Mouse (Mus musculus): ENCODE data around the gene Il4ra.

The Il4ra gene

GRCm38 (mm10) chr7:125574832-125575231 lies 22.9 kb downstream of the Il4ra start:
- no peak for DNase-seq

- no peak for DNase-seq
Measured at GRCm38 (mm10) chr7:125575738-125576540, 24.0 kb downstream of the Il4ra start.

GRCm38 (mm10) chr7:125576982-125577381 lies 25.1 kb downstream of the Il4ra start:
- no peak for DNase-seq

GRCm38 (mm10) chr7:125577486-125578088 lies 25.7 kb downstream of the Il4ra start:
- no peak for DNase-seq

- no peak for DNase-seq
Measured at GRCm38 (mm10) chr7:125578106-125578505, 26.2 kb downstream of the Il4ra start.

GRCm38 (mm10) chr7:125579545-125580219 lies 27.8 kb downstream of the Il4ra start:
- DNase-seq = no peak

- no peak for DNase-seq
Measured at GRCm38 (mm10) chr7:125580220-125580549, 28.3 kb downstream of the Il4ra start.

GRCm38 (mm10) chr7:125580625-125581316 lies 28.9 kb downstream of the Il4ra start:
- peak in 1 of 2 experiments; percentile 60 for DNase-seq

- peak; percentile 90 to 93 for DNase-seq
Measured at GRCm38 (mm10) chr7:125581317-125581672, 29.4 kb downstream of the Il4ra start.

GRCm38 (mm10) chr7:125583325-125584004 lies 31.5 kb downstream of the Il4ra start:
- no peak for DNase-seq

- peak; percentile 62 to 79 for DNase-seq
Measured at GRCm38 (mm10) chr7:125584005-125584369, 32.1 kb downstream of the Il4ra start.

GRCm38 (mm10) chr7:125586355-125586754 lies 34.4 kb downstream of the Il4ra start:
- DNase-seq = no peak

- DNase-seq = peak; percentile 60 to 72
Measured at GRCm38 (mm10) chr7:125588721-125589120, 36.8 kb downstream of the Il4ra start.

- no peak for DNase-seq
Measured at GRCm38 (mm10) chr7:125589896-125590295, 38.0 kb downstream of the Il4ra start.

- DNase-seq = peak; percentile 73 to 81
Measured at GRCm38 (mm10) chr7:125593831-125594230, 41.9 kb downstream of the Il4ra start.

GRCm38 (mm10) chr7:125596406-125596805 lies 44.5 kb downstream of the Il4ra start:
- no peak for DNase-seq

GRCm38 (mm10) chr7:125597083-125597482 lies 45.2 kb downstream of the Il4ra start:
- peak in 1 of 2 experiments; percentile 54 for DNase-seq

GRCm38 (mm10) chr7:125597516-125598347 lies 45.8 kb downstream of the Il4ra start:
- no peak for DNase-seq

GRCm38 (mm10) chr7:125599373-125599973 lies 47.6 kb downstream of the Il4ra start:
- no peak for DNase-seq

GRCm38 (mm10) chr7:125600136-125600535 lies 48.2 kb downstream of the Il4ra start:
- peak in 1 of 2 experiments; percentile 14 for DNase-seq

GRCm38 (mm10) chr7:125600612-125601279 lies 48.8 kb downstream of the Il4ra start:
- DNase-seq = peak in 1 of 2 experiments; percentile 37
